Mouse (Mus musculus) gastrocnemius, postnatal 4 days (tissue): ENCODE results near the gene Sprr3. TPM values are rescaled to one million over a fixed set of nuclear protein-coding genes. Genes with fewer than 3 reads are reported as not detected.
"Not testable (repeated sequence)": the region's sequence is repeated elsewhere in the genome, so short reads cannot be mapped to it uniquely, and the experiment has no call there.

Experiments used
- DNase-seq, 2 experiments: peaks; one replicate each; pipeline ENCODE4 v3.0.0; 2021 to 2022; ENCODE audit warnings: low spot score in 2 of 2, mixed read lengths in 2 of 2
- long read RNA-seq, 2 experiments: library from polyadenylated mRNA; stranded (forward); transcript quantifications; one replicate each; pipeline ENCODE4 v2.0.0; 2021
- total RNA-seq, 2 experiments: library from RNA; stranded (reverse); gene quantifications; 2 replicates each; pipeline ENCODE4 v1.2.3; 2021

Sprr3 gene
- not detected for total RNA-seq
- long read RNA-seq, experiment 1 = 0 reads
- long read RNA-seq, experiment 2 = 0 reads

DNA sequence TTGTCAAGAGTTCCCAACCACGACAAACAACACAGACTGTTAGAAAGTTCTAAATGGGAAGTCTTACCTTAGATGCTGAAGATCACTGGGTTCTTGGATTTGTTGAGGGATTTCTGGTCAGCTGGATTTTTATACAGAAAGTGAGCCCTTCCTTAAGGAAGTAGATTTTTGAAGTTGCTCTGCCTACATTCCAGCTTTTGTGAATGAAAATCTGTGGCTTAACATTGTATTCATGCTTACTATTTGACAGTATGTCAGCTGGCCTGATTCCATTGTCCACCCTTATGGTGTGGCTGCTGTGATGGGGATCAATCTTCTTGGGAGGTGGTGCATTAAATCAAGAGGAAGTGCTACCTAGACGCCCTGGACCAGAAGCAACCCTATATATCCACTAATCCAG lies at the start of gene Sprr3:
Sprr3 (minus strand) TSS at position 101 of the 400 bp plus-strand sequence.
- no peak for DNase-seq

DNA sequence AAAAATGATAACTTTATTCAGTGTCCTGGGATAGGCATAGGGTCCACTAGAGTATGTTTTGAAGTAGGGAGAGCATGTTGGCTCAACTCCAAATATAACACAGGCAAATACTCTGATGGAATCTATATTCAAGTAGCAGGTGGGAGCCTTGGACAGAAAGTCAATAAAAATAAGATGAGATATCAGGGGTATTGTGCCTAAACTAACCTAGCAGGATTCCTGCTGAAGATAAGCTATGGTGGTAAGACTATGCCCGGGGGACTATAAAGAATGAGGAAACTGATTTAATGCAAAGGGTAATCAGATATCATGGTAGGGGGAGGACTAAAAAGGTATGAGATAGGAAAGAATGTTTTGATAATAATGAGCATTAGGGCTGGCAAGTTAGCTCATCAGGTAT lies 49.7 kb upstream of the Sprr3 start:
- no peak for DNase-seq

DNA sequence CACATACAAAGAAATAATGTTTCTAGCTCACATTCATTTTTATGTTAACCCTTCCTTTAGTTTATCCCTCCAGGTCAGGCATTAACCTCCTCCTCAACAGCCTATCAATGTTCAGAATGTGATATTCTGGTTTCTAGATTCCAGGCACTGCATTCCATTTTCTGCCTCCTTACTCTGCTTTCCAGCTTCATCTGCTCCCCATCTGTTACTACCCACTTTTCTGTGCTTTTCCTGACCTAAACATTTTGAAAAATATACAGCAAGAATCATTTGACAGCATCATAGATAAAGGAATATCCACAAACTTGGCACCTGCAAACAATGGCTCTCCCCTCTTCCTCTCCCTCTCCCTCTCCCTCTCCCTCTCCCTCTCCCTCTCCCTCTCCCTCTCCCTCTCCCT lies 45.0 kb upstream of the Sprr3 start:
- no peak for DNase-seq

DNA sequence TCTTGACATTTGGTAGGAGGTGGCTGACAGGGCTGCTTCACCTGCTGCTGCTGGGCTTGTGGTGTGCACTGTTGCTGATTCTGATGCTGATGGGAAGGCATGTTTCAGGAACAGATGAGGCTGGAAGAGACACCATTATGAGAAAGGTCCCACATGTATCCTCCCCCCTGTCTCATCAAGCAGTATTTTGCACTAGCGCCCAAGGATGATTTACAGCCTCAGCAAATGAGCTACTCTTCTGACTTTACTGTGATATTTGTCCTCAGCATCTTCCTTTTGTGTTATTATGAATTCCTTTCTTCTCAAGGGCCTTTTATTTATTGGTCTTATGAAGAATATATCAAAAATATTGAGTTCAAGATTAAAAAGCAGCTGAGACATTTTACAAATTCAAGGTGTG lies 41.9 kb upstream of the Sprr3 start, which contains the start of gene Sprr4:
Sprr4 (minus strand) TSS at position 101 of the 400 bp plus-strand sequence.
- DNase-seq = no peak

DNA sequence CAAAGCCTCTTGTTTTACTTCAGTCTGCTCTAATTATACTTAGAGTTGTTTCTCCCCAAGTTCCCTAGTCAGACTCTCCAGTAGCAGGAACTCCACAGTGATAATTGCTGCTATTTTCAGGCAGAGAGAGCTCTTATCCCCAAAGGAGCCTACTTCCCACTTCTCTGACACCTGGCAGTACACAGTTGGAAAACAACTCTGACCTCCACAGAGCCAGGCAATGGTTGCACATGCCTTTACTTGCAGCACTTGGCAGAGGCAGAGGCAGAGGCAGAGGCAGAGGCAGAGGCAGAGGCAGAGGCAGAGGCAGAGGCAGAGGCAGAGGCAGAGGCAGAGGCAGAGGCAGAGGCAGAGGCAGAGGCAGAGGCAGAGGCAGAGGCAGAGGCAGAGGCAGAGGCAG lies 31.7 kb upstream of the Sprr3 start:
- DNase-seq = not testable (repeated sequence)

DNA sequence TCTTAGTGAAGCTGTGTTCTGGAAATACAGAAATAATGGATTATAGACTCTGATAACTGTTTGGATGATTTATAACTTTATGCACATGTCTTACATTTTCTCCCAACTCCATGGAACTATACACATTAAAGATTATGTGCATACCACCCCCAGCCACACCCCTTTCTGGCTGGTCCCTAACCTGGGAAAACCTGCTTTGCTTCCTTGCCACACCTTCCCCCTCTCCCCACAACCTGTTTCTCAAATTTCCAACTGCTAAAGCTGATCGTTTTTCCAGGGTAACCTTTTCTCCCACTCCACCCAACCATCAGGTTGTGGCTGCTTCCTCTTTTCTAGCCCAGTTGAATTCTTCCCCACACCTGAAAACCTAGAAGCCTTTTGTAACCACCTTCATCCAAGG lies 27.8 kb upstream of the Sprr3 start:
- no peak for DNase-seq

DNA sequence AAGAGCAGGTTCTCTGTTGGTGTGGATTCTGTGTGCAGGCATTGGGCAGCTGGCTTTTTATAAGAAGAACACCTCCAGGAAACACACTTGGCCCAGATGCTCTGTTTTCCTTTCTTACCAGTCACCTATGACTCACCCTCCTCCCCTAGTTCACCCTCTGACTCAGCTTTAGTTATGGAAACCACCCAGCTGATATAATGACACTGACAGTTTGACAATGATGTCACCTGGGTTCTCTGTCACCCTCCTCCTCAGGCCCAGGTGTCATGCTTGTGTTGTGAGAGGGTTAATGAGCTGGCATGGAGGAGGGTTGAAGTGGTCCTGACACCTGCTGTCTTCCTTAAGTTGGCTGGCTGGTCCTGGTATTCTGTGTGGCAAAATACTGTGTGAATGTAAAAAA lies 27.3 kb upstream of the Sprr3 start, which contains the start of gene Sprr1a:
Sprr1a (minus strand) TSS at position 33 of the 400 bp plus-strand sequence.
- no peak for DNase-seq

DNA sequence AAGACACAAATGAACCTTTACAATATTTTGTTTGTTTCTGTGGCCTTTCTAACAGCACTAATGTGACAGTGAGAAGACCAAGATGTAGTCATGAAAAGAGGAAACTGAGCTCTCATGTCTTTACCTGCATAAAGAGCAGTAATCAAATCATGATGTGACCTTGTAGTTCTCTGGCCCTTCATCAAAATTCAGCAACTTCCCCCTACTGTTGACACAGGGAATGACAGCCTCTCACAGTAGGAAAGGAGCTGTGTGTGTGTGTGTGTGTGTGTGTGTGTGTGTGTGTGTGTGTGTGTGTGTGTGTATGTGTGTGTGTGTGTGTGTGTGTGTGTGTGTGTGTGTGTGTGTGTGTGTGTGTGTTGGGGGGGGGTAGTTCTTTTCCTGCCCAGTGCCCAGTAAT lies 22.7 kb upstream of the Sprr3 start:
- not testable (repeated sequence) for DNase-seq

DNA sequence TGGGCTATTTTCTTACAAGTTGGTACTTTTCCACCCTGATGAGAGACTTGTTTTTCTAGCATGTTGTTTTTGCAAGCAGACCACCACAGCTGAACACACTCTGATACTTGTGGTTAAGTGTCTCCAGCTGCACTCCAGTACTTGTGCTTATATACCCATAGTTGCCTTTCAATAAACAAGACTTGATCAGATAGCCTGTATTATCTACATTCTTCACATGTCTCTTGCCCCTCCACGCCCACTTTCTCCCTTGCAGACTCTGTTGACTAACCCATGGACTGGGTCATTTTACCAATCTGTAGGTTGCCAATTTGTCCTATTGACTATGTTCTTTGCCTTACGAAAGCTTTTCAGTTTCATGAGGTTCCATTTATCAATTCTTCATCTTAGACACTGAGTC lies 11.6 kb upstream of the Sprr3 start:
- no peak for DNase-seq

DNA sequence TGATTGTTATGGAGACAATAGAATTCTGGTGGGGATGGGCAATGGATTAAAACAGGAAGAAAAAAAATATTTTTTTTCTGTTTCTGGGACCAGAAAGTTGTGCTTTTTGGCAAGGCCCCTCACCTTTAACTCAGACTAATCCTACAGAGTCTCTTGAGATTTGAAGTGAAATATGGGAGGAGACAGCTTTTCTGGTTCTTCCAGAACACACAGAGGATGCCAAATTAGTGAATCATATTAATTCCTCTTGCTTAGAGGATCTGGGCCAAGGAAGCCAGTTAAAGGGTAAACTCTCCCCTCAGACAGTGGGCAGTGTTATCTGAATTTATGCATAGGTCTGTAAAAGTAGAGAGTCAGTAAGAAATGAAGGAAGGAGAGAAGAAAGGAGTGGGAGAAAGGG lies 8.9 kb upstream of the Sprr3 start:
- no peak for DNase-seq

DNA sequence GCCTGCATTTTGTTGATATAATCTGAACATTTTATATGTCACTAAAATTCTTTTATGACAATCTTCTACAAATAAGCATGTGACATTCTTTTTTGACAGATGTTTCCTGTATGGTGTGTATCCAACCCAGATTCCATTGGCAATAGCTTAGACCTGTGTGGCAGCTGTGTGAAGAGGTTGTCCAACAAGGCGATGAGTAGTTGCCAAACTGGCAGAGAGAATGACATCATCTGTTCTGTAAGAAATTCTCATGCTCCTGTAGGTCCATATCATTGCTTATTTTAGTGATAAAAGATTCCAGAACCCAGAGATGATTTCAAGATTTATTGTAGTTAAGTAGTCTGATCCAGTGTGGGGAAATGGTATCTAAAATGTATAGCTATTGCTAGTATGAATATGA lies 8.1 kb upstream of the Sprr3 start:
- no peak for DNase-seq

DNA sequence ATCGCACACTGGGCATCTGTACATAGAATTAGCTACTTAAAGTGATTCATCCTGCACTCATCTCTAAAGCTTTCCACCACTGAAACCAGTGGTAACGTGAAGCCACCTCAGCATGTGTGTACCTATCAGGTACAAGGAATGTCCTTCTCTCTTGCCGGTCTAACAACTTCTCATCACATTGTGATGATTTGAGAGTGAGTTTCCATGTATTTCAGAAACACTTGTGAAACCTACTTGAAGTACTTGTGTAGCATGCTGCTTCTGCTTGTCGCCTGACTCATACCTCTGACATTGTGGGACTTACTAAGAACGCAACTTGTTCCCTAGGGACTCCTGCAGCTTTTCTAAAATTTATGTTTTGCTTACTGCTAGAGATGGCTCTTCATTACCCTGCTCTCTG lies 3.4 kb downstream of the Sprr3 start:
- no peak for DNase-seq

DNA sequence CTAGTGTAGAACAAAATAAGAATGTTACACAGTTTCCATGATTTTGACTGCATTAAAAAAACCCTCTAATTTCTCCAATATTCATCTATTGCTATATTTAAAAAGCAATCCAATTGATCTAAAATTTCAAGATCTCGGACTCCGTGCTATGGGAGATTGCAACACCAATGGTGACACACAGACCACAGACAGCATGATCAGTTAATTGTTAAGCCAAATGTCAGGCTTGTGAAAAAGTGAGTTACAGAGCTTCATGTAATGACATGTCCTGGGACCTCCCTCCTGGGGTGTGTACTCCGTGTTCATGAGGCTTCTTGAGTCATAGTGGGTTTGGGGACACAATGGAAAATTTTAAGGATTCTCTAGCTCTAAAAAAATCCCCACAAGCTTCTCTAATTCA lies 18.3 kb downstream of the Sprr3 start:
- DNase-seq = no peak

DNA sequence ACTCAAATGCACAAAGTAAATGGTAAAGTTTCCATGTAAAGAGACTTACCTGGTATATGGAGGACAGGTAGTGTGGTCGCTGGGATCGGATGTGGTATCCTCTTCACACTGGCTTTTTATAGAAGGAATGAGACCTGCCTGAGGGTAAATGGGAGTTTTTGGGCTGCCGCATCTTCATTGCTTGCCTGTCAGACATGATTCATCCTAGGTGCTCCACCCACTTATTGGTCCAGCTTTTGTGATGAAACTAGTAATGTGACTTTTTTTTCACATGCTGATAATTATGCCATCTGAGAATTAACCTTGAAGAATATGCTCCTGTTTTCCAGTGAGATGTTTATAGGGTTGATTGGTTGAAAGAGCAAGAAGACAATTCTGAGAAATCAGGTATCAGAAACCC lies 19.8 kb downstream of the Sprr3 start, which contains the start of gene Sprr1b:
Sprr1b (minus strand) TSS at position 101 of the 400 bp plus-strand sequence.
- no peak for DNase-seq

DNA sequence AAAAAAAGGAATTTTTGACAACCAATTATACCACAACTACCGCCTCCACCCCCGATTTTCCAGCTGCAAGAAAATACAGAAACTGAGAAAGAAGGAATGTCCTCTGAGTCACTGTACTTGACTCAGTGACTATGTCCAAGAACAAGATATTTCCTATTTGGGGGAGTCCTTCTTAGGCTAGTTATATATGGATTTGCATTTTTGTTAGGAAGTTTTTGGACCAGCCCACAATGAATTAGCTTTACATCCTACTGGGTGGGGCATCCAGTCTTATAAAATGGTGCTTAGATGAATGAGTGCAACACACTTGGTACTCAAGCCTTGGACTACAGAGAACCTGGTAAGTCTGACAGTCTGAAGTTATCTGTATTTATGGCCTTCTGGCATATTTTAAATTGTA lies 26.2 kb downstream of the Sprr3 start, which contains the start of gene Sprr2k:
Sprr2k (plus strand) TSS at position 301 of the 400 bp plus-strand sequence.
- no peak for DNase-seq

DNA sequence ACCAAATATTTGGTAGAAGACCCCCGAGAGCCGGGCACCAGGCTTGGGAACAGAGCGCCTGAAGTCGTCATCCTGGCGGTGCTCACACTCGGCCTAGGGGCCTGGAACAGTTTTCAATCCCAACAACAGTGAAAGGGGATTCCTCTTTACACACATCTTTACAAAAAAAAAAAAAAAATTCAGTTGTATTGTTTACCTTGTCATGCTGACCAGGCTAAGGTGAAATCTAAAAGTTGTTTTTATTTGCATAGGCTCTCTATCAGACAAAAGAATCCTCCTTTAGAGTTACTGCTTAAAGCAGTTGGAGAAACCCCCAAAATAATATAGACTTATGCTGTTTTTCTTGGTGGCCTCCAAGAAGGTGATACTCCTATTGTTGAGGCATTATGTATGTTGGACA lies 29.2 kb downstream of the Sprr3 start, which contains the start of gene Gm9774:
Gm9774 (minus strand) TSS at position 101 of the 400 bp plus-strand sequence.
- no peak for DNase-seq

DNA sequence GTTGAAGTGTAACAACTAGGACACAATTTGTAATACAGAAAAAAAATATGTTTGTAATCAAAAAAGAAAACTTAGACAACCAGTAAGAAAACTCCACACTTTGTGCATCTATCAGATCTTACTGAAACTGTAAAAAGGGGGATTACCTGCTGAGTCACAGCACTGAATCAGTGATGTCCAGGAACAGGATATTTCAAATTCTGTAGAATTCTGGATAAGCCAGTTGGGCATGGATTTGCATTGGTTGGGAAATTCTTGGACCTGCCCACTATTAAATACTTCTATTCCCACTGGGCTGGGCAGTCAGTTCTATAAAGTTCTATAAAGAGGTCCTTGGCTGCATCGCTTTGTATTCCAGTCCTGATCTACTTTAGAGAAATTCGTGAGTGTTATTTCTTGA lies 40.7 kb downstream of the Sprr3 start, which contains the start of gene Sprr2j-ps:
Sprr2j-ps (plus strand) TSS at position 301 of the 400 bp plus-strand sequence.
- no peak for DNase-seq

DNA sequence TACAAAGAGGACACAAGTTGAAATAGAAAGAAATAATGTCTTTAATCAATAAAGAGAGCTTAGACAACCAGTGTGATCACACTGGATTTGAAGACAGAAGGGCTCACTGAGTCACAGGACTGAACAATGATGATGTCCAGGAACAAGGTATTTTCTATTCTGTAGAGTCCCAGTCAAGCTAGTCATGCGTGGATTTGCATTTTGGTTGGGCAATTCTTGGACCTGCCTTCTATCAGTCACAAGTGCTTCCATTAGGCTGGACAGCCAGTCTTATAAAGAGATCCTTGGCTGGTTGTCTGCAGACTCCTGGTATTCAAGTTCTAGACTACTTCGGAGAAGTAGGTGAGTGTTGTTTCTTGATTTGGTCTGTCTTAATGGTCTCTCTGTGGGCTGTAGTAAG lies 50.8 kb downstream of the Sprr3 start, which contains the start of gene Sprr2i:
Sprr2i (plus strand) TSS at position 301 of the 400 bp plus-strand sequence.
- DNase-seq = no peak

Other genes starting within 250 kb of the Sprr3 start
- gene Sprr2a1, start 242.9 kb downstream of the Sprr3 start, total RNA-seq = not detected
- gene Sprr2a2, start 242.8 kb downstream of the Sprr3 start, total RNA-seq = 1 to 10 TPM in 1 of 2 experiments, not detected in 1; 1.6 TPM
- gene Sprr2a3, start 173.3 kb downstream of the Sprr3 start, total RNA-seq = not detected
- not detected for gene Sprr2b, start 142.1 kb downstream of the Sprr3 start, total RNA-seq
- gene Sprr2d, start 119.6 kb downstream of the Sprr3 start, total RNA-seq = not detected
- not detected for gene Sprr2e, start 106.6 kb downstream of the Sprr3 start, total RNA-seq
- gene Sprr2f, start 93.5 kb downstream of the Sprr3 start, total RNA-seq = not detected
- gene Sprr2h, start 73.0 kb downstream of the Sprr3 start, total RNA-seq = not detected
- not detected for gene Sprr2i, start 50.7 kb downstream of the Sprr3 start, total RNA-seq
- gene Sprr2j-ps, start 40.6 kb downstream of the Sprr3 start, total RNA-seq = not detected
- gene Gm9774, start 29.3 kb downstream of the Sprr3 start, total RNA-seq = 1 to 10 TPM; 3.7 to 4.1 TPM
- not detected for gene Sprr2k, start 26.1 kb downstream of the Sprr3 start, total RNA-seq
- gene Sprr1b, start 19.9 kb downstream of the Sprr3 start, total RNA-seq = not detected
- not detected for gene Sprr1a, start 27.2 kb upstream of the Sprr3 start, total RNA-seq
- gene Sprr4, start 41.8 kb upstream of the Sprr3 start, total RNA-seq = not detected
- gene 2310046K23Rik, start 75.8 kb upstream of the Sprr3 start, total RNA-seq = not detected
- not detected for gene Ivl, start 115.0 kb upstream of the Sprr3 start, total RNA-seq
- not detected for gene Smcp, start 130.3 kb upstream of the Sprr3 start, total RNA-seq
- not detected for gene 2210017I01Rik, start 148.8 kb upstream of the Sprr3 start, total RNA-seq
- not detected for gene Lce6a, start 162.9 kb upstream of the Sprr3 start, total RNA-seq
- not detected for gene Lce1a1, start 189.6 kb upstream of the Sprr3 start, total RNA-seq
- not detected for gene Lce1b, start 198.2 kb upstream of the Sprr3 start, total RNA-seq
- not detected for gene Lce1a2, start 211.6 kb upstream of the Sprr3 start, total RNA-seq
- under 1 TPM in 1 of 2 experiments, not detected in 1; 0.39 TPM for gene Lce1c, start 220.5 kb upstream of the Sprr3 start, total RNA-seq
- not detected for gene Lce1d, start 228.5 kb upstream of the Sprr3 start, total RNA-seq